Mouse (Mus musculus) spleen, postnatal 10 days (tissue): ENCODE results near the gene Usp44.
"Not testable (repeated sequence)": the region's sequence is repeated elsewhere in the genome, so short reads cannot be mapped to it uniquely, and the experiment has no call there.

Experiments used
- DNase-seq, 2 experiments: peaks; one replicate each; pipeline ENCODE4 v3.0.0; 2021 to 2022; ENCODE audit warnings: low spot score in 2 of 2

Usp44 gene

DNA sequence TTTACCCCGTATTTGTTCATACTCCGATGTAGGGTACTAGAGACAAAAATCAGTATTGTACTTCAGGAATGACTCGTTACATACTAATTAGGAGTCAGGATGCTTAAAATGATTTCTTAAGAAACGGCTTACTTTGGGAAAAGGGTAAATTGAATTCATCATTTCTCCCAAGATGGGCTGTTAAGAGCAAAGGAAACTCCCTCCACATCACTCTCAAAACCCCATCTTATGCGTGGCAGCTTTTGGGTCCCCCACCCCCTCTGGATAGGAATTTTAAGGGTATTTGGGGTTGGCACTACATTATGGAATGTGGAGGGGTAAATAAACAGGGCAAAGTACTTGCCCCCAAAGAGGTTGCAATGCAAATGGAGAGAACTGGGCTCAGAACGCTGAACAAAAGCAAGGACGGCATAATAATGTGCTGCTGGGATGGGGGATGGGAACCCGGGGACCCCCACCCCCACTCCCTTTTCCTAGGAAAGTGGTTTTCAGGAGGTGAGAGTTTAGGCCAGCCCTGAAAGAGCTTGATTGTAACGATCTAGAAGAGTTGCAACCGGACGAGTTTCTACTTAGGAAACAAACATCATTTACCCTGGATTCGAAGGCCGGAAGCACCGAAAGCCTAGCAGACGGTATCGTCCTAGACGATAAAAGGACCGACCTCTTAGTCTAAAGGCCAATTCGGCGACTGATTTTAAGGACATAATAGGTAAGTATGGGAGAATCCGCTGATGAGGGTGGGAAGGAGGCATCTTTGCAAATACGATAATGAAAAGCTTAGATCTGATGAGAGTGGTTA, at the start of gene Usp44:
Gene Usp44 (plus strand): TSS at position 625 of the 799 bp plus-strand sequence.
- no peak for DNase-seq

- DNase-seq, result no peak
Measured at GRCm38 (mm10) chr10:93783216-93784013, 47.9 kb upstream of the Usp44 start.

GRCm38 (mm10) chr10:93799711-93800362, 31.5 kb upstream of the Usp44 start:
- DNase-seq, result no peak

GRCm38 (mm10) chr10:93800363-93800722, 31.0 kb upstream of the Usp44 start:
- DNase-seq, result no peak

- no peak for DNase-seq
Measured at GRCm38 (mm10) chr10:93800895-93801294, 30.5 kb upstream of the Usp44 start.

GRCm38 (mm10) chr10:93803199-93803598, 28.2 kb upstream of the Usp44 start:
- DNase-seq, result no peak

DNA sequence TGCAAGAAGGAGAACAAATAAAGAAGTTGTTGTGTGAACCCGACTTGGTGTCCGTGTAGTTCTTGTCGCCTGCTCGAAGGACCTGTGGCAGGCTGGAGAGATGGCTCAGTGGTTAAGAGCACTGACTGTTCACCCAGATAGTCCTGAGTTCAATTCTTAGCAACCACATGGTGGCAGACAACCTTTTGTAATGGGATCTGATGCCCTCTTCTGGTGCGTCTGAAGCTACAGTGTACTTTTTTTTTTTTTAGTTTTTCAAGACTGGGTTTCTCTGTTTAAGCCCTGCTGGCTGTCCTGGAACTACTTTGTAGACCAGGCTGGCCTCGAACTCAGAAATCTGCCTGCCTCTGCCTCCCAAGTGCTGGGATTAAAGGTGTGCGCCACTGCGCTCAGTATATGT, 21.9 kb upstream of the Usp44 start:
- not testable (repeated sequence) for DNase-seq

DNA sequence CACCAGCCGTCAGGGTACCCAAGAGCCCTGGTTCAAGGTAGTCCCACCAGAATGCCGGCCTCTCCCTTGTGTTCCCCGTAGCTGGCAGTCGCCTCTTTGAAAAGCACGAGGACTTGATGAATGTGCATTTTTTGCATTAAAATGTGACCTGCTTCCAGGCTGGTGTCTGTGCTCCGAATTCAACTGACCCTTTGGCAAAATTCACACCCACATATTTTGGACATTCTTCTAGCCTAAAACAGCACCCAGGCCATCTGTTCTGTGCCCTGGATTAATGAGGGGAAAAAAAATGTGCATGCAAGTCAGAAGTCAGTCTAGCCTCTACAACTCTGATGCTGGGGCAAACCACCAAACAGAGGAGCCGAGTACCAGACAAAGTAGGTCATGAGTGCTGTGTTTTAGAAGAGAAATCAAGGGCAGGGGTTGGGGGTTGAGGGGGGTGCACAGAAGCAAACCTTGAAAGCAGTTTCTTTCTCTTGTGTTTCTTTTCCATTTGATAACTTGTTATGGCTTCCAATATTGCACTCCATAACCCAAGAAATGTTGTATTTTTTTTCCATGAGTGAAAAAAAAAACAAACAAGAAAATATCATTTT, 20.7 kb upstream of the Usp44 start:
- no peak for DNase-seq

DNA sequence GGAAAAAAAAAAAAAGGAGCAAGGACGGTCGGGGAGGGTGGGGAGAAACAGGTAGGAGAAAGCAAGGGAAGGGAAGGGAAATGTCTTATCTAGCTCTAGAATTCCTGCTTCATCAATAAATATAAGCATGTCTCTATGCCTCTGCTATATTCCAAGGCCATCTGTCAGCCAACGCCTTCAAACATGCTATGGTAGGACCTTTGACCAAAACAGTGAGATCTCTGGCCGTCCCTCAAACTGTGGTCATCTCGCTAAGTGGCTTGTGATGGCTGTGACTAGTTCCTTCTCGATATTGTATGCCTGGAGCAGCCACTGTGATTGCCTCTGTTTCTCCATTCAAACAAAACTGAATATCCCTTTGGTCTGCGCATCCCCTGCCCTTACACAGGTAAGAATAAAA, 19.3 kb upstream of the Usp44 start:
- no peak for DNase-seq

DNA sequence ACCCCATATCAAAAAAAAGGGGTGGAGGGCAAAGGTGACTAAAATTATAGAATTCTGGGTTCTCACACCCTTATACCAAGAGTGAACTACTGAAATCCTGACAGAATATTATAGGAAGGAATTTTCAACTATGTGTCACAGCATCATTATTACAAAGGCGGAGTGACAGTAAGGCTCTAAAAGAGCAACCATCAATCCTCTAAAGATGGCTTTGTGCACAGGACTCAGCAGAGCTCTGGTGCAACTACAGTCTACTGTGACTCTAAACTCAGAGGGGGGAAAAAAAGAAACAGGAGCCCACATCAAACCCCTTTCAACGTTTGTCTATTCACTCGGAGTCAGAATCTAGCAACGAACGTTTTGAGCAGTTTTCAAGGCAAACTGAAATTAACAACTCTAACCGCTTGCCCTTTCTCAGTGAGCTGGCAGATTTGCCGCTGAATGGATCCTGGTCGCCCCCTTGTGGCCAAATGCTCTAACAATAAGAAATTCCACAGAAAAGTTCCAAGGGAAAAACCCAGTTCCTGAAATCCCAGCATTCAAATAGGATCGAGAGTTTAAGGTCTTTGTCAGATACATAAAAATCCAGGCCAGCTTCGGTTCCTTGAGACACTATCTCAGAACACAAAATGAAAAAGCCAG, 18.5 kb upstream of the Usp44 start:
- DNase-seq, result peak; percentile 40 to 73

GRCm38 (mm10) chr10:93813755-93814154, 17.6 kb upstream of the Usp44 start:
- no peak for DNase-seq

- peak; percentile 68 to 78 for DNase-seq
Measured at GRCm38 (mm10) chr10:93818661-93819060, 12.7 kb upstream of the Usp44 start.

DNA sequence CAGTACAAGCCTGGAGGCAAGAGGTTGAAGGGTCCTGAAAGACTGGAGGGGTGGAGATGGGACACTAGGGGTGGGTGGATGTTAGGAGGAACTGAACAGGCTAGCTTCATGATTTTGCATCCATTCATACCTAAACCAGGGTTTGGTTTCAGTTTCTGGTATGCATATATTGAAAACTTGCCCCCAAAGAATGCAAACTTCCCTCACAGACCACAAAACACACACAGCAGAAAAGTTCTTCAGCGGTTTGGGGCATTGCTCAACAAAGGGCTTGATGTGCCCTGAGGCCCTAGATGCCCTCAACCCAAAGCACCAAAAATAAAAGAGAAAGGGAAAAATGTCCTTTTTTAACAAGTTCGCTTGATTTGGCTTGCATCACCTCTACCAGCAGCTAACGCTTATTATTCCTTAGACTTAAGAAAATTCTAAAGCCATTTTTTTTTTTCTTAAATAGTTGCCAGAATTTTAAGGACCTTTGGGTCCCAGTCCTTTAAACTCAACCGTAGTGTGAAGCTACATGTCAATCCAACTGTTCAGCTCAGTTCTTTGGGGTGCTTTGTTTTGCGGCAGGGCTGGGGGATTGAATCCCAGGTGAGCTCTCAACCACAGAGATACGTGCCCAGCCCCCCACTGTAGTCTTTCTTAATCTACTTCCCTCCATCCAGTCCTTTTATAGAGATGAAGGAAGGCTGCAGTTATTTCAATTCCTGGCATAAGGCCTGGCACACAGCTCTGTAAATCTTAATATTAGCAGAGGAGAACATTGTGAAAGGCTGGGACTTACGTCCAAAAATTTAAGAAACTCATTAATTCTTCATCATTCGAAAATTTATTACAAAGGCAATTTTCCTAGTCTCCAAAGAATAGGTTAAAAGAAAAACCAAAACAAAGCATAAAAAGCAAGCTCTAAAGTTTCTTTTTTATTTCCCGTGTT, 1.2 kb upstream of the Usp44 start:
- DNase-seq, result no peak

GRCm38 (mm10) chr10:93831730-93832574, 597 bp downstream of the Usp44 start:
- DNase-seq, result no peak

GRCm38 (mm10) chr10:93832811-93833210, 1.5 kb downstream of the Usp44 start:
- DNase-seq, result no peak

DNA sequence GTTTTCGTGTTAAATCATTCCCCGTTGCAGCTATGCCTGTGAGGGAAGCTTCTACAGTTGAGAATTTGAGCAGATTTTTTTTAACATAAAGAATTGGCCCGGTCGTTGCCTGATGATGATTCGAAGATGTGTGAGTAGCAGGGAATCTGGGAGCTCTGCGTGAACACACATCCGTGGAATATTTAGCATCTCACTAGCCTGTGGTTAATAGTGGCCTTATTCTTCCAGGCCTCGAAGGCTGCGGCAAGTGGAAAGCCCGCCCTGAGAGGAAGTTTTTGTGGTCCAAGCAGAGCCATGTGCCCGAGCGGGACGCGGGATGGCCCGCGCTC, 2.0 kb downstream of the Usp44 start:
- no peak for DNase-seq

- peak; percentile 78 to 85 for DNase-seq
Measured at GRCm38 (mm10) chr10:93833699-93834393, 2.5 kb downstream of the Usp44 start.

GRCm38 (mm10) chr10:93834394-93834745, 3.0 kb downstream of the Usp44 start:
- no peak for DNase-seq

- DNase-seq, result not testable (repeated sequence)
Measured at GRCm38 (mm10) chr10:93835115-93835514, 3.8 kb downstream of the Usp44 start.
